Mouse (Mus musculus): ENCODE results near the gene Stac2.

DNA sequence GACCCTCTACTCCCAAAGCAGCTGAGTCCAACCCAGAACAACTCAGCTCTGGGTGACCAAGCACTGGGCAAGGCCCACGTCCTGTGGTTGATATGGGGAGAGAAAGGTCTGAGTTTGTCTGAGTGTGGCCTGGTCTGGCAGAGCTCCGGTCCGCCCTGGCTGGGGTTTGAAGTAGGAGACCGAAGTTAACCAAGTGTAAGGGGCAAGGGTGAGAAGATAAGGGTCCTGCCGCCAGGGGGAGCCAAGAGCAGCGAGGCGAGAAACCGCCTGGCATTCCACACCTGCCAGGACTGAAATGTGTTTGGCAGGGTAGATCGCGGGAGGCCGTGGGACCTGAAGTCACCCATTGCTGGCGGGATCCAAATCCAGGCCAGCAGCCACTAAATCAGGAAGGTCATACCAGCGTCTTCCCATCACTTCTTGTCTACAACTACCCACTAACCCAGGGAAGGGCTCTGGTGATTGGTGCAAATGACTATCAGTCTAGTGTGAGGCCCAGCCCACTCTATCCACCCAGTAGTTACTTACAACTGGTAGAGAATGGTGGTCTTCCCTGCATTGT, 58.6 kb downstream of the Stac2 start:
- TF ChIP-seq POLR2A (IDR thresholded peaks at IDR 0.05; ENCODE audit: extremely low read depth, insufficient read depth, low read length) = no peak
- TF ChIP-seq CTCF (IDR thresholded peaks at IDR 0.05; ENCODE audit: low read depth, low read length) = peak; percentile 91
